Mouse (Mus musculus): ENCODE measurements at regions not wholly inside any gene's neighbourhood (a gene's known extent, or its start where the extent isn't known, plus 50 kb on each side); places are given as distances from the start of the nearest gene placed in this dataset.

DNA sequence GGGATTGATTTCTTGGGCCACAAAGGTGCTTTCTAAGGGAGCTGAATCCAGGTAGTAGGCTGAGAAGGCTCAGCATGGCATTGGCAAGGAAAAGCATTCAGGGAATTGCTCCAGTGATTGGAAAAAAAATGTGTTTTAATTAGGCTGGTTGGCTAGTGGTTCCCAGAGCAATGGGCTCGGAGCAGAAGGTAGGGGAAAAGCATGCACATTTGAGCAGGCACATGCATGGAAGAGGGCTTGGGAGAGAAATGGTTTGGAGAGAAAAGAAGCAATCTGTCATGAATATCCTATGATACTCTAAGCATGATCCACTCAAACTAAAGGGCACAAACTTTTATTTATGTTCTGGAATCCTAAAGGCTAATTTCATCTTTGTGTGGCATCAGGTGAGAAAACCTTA is 150.9 kb upstream of the Ppargc1a start:
- TF ChIP-seq CTCF (IDR thresholded peaks at IDR 0.05; ENCODE audit: extremely low read depth, insufficient read depth, insufficient read length, insufficient replicate concordance) (no peak), POLR2A (IDR thresholded peaks at IDR 0.05; ENCODE audit: low read depth, low read length) (no peak)
